Mouse (Mus musculus) right cerebral cortex, adult 2 months (tissue): ENCODE measurements at regions not wholly inside any gene's neighbourhood (a gene's known extent, or its start where the extent isn't known, plus 50 kb on each side); places are given as distances from the start of the nearest gene placed in this dataset.
A peak's percentile ranks its signal among the peaks of the same experiment; 100 is the strongest.

Experiments
- DNase-seq, 2 experiments: peaks; one replicate each; pipeline ENCODE4 v3.0.0; 2021 to 2022; ENCODE audit warnings: low spot score in 2 of 2

GRCm38 (mm10) chr2:72753788-72754713 lies 226.2 kb downstream of the Sp3 start:
- no peak for DNase-seq

DNA sequence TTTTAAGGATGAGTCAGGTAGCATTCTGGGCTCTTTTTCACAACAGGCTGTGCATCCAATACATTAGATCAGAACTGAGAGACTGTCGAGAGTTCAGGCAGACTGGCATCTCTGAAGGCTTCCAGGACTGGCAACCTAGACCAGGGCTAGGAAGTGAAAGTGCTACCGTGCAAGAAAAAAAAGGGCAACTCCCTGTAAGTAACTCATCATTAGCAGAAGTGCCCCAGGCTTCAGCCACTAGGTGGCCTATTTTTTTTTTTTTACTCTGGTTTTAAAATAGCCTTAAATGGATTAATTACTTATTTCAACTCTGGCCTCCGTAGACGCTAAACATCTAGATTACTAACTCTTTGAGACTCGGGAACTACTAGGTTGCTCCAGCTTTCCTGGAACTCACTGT lies 216.8 kb downstream of the Sp3 start:
- no peak for DNase-seq

- DNase-seq: no peak
Measured at GRCm38 (mm10) chr2:72769030-72769630, 211.1 kb downstream of the Sp3 start.

GRCm38 (mm10) chr2:72773401-72773800 lies 206.8 kb downstream of the Sp3 start:
- no peak for DNase-seq

- no peak for DNase-seq
Measured at GRCm38 (mm10) chr2:72777330-72777729, 202.9 kb downstream of the Sp3 start.

DNA sequence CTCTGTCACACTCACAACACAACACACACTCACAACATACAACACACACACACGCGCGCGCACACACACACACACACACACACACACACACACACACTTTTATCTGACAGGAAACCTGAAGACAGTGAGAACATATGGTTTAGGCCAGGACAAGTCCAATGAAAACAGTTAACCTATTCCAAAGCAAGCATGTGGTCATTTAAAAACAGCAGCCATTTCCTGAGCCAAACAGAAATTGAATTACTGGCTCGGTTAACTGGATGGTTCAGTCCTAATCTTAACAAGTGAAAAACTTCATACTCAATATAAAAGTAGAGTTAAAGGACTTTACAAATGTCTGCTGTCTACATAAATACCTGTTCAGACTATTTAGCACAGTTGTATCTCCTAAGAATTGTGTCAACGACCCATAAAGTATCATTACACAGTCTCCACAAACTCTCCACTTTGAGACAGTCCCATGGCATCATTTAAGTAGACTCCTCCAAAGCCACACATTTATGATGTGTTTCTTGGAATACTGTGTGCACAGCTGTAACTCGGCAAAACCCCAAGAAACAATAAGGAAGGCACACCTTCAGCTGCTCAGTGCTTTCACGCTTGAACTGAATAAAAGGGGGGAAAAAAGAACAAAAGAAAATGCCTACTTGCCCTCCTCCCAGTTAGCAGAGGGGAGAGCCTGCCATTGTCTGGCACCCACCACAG lies 202.3 kb downstream of the Sp3 start:
- no peak for DNase-seq

DNA sequence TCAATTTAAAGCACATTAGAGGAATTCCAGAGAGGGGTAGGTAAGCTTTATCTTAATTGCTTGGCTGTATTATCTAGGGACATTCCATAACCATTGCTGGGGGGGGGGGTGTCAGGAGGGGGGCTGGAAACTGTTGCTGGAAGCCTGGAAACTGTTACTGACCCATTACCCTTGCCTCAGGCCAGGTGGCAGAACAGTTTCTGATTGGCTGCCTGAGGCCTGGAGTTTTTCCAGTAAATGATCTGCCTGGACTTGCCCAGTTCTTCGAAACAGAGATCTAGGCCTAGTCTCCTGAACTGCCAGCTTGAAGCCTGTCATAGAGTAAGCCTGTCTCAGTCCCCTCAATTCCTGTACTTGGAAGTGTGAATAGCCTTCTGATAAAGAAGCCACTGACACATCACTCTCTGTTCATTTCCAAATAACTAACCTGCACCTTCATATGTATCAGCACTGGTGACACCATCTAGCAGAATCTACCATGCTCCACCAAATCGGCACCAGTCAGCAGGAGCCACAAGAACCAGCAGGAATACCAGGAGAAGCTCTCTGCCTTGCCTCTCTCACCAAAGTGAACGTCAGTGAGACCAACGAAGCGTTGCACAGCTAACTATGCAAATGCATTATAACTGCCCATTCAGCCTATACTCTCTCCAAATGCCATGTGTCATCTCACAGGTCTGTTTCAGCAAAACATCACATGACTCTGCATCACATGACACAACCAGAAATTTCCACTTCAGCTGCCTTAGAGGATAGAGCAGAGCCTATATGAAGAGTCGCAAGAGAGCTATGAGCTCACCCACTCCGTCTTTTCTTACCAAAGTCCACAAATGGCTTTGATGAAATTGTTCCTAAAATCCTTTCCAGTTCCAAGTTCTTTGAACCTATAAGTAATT lies 200.7 kb downstream of the Sp3 start:
- no peak for DNase-seq

DNA sequence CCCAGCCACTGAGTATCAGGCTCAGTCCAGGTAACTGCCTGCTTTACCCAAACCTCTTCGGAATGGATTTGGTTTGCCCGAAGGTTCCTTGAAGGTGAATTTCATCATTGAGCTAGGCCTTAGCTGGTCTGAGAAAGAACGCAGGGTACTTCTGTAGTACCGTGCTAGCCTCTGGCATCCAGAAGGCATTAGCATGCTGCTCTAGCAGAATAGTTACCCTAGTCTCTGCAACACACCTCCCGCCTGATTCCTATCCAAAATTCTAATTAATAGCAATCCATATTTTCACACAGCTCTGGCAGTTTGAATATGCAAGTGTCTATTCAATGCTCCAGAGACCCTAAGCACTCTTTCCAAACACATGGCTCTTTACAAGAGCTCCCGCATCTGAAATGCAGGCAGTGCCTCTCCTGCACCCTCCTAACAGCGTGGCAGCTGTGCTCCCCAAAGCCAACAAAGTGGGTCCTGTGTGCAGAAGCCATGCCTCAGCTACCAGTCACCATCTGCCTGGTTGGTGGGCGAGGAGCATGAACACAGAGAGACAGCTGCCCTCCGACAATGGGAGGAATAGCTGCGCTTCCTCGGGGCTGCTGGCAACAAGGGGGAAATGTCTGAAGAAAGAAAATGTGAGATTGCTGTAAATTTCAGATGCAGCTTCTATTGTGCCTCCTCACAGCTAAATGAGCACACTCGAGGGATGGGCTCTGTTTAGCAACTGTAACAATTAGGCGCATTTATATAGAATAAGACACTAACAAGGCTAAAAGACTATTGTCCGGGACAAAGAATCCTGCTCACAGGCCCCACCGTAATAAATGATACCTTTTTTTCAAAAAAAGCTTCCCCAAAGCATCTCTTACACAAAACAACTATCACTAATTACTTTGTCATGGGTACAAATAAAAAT lies 198.6 kb downstream of the Sp3 start:
- DNase-seq: peak; percentile 3 to 12

GRCm38 (mm10) chr2:72782355-72782754 lies 197.9 kb downstream of the Sp3 start:
- DNase-seq: no peak

DNA sequence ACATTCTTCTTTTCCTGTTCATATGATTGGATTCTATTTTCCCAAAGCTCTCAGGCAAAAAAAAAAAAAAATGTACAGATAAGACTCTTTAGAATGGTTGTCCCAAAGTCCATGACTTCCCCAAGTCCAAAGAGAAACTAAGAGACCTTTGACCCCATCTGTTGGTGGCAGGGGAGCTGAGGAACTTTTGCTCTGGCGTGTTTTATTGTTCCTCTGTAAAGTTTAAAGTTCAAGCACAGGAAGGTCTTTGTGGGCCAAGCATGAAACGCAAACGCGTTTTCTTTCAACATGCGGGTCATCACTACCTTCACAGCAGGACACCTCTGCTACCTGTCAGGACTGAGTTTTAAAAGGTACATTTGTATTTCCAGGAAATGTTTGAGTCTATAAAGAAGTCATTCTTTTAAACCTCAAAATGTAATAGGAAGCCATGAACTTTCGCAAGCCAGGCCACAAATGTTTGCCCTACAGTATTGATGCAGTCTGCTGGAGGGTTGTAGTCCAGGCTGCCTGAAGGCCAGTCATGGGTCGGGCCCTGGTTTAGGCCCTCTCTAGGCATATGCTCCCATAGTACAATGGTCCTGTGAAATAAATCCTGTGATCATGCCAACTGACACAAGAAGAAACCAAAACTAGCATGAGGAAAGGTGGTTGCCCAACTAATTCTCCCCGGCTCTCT lies 194.7 kb downstream of the Sp3 start:
- no peak for DNase-seq

- no peak for DNase-seq
Measured at GRCm38 (mm10) chr2:72786044-72786737, 194.1 kb downstream of the Sp3 start.

- DNase-seq: no peak
Measured at GRCm38 (mm10) chr2:72787616-72788015, 192.6 kb downstream of the Sp3 start.

DNA sequence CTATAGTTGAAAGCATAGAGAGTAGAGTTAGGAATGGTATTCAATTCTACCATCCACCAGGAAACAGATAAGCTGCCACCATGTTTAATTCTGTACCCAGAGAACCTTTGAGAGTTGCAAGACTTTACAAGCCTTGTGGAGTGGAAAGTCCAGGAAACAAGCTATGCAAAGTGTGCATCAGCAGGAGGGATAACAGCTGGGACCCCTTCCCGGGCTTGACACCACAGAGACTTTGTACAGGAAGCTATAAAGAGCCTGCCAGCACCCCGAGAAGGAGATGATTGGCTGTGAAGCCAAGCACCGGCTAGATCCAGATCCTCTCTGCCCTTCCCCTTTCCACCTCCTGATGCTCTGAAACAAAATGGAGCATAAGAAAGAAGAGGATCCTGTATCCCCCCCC lies 188.8 kb downstream of the Sp3 start:
- no peak for DNase-seq

DNA sequence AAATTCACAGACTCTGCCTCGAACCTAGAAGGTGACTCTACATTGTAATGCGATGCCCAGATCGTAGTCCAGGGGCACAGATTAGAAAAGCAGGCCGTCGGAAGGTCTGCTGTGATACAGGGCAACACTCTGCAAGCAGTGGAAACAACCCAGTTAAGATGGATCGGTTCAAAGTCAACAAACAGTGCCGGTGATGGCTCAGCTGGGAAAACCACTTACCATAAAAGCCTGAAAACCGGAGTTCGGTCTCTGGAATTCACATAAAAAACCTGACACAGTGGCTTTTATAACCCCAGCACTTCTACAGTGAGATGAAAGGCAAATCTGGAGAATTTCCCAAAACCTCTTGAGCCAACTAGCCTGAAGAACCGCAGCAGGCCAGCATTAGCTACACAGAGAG lies 186.8 kb downstream of the Sp3 start:
- no peak for DNase-seq

- DNase-seq: no peak
Measured at GRCm38 (mm10) chr2:72794501-72794900, 185.7 kb downstream of the Sp3 start.

GRCm38 (mm10) chr2:72797002-72797718 lies 183.1 kb downstream of the Sp3 start:
- no peak for DNase-seq

- no peak for DNase-seq
Measured at GRCm38 (mm10) chr2:72800696-72801095, 179.6 kb downstream of the Sp3 start.

- peak in 1 of 2 experiments; percentile 4 for DNase-seq
Measured at GRCm38 (mm10) chr2:72813282-72813974, 166.8 kb downstream of the Sp3 start.
